Mouse (Mus musculus): Measurements from ENCODE around the gene Krt33b. TPM values are rescaled to one million over a fixed set of nuclear protein-coding genes. Genes with fewer than 3 reads are reported as not detected.

Krt33b gene
- polyA plus RNA-seq, 1 experiment from 2014 or later: not detected

GRCm38 (mm10) chr11:100046303-100046866, 16.7 kb upstream of the Krt33b start:
- H3K27me3 ChIP-seq (ENCODE audit: control insufficient read depth, insufficient read depth, low read length): no peaks in the 10 kb centered on the region
- no peaks in the 10 kb centered on the region for H3K36me3 ChIP-seq (ENCODE audit: control insufficient read depth, insufficient read depth, low read length)
- no peak overlapping the region for H3K27ac ChIP-seq (ENCODE audit: low read depth, low read length)
- H3K4me3 ChIP-seq (ENCODE audit: low read depth, low read length): no peak overlapping the region
- ATAC-seq (replicated peaks; ENCODE audit: low FRiP score) (no peak), DNase-seq (ENCODE audit: low spot score) (no peak)
- no peaks in the 10 kb centered on the region for H3K9me3 ChIP-seq (ENCODE audit: control insufficient read depth, low read length)
- H3K4me2 ChIP-seq (ENCODE audit: low read depth, low read length, severe bottlenecking): no peak overlapping the region
- H3K4me1 ChIP-seq (replicated peaks; ENCODE audit: control insufficient read depth, insufficient read depth, low read length): no peaks in the 10 kb centered on the region
- 87% methylated on average over 6 of the region's 6 CpGs for WGBS
- no peak overlapping the region for H3K9ac ChIP-seq (ENCODE audit: low read length)

GRCm38 (mm10) chr11:100041454-100041853, 11.8 kb upstream of the Krt33b start, which contains the start of gene Krt34:
TSS of gene Krt34 (minus strand) at chr11:100041554.
- Histone ChIP-seq H3K4me1 (replicated peaks; ENCODE audit: control insufficient read depth, insufficient read depth, low read length) (no peaks in the 10 kb centered on the region), H3K9me3 (ENCODE audit: control insufficient read depth, low read length) (no peaks in the 10 kb centered on the region), H3K4me2 (ENCODE audit: low read depth, low read length, severe bottlenecking) (no peak within 1 kb of the TSS), H3K9ac (ENCODE audit: low read length) (no peak within 1 kb of the TSS), H3K4me3 (ENCODE audit: low read depth, low read length) (no peak within 1 kb of the TSS), H3K27ac (ENCODE audit: low read depth, low read length) (no peak within 1 kb of the TSS), H3K27me3 (ENCODE audit: control insufficient read depth, insufficient read depth, low read length) (no peaks in the 10 kb centered on the region), H3K36me3 (ENCODE audit: control insufficient read depth, insufficient read depth, low read length) (no peaks in the 10 kb centered on the region)
- ATAC-seq (replicated peaks; ENCODE audit: low FRiP score) (no peak), DNase-seq (ENCODE audit: low spot score) (no peak)
- 87% methylated on average over 6 of the region's 6 CpGs for WGBS

- H3K4me3 ChIP-seq (ENCODE audit: low read depth, low read length): no peak overlapping the region
- no peak for DNase-seq (ENCODE audit: low spot score)
- 86% methylated on average over 5 of the region's 5 CpGs for WGBS
- no peaks in the 10 kb centered on the region for H3K9me3 ChIP-seq (ENCODE audit: control insufficient read depth, low read length)
- H3K9ac ChIP-seq (ENCODE audit: low read length): no peak overlapping the region
- no peak overlapping the region for H3K27ac ChIP-seq (ENCODE audit: low read depth, low read length)
- H3K4me2 ChIP-seq (ENCODE audit: low read depth, low read length, severe bottlenecking): no peak overlapping the region
- no peaks in the 10 kb centered on the region for H3K36me3 ChIP-seq (ENCODE audit: control insufficient read depth, insufficient read depth, low read length)
- H3K27me3 ChIP-seq (ENCODE audit: control insufficient read depth, insufficient read depth, low read length): no peaks in the 10 kb centered on the region
- no peak for ATAC-seq (replicated peaks; ENCODE audit: low FRiP score)
- no peaks in the 10 kb centered on the region for H3K4me1 ChIP-seq (replicated peaks; ENCODE audit: control insufficient read depth, insufficient read depth, low read length)
Observed at GRCm38 (mm10) chr11:100021438-100021837, 8.2 kb downstream of the Krt33b start.

- no peak for ATAC-seq (replicated peaks; ENCODE audit: low FRiP score)
- H3K9me3 ChIP-seq (ENCODE audit: control insufficient read depth, low read length): no peaks in the 10 kb centered on the region
- no peaks in the 10 kb centered on the region for H3K36me3 ChIP-seq (ENCODE audit: control insufficient read depth, insufficient read depth, low read length)
- H3K4me3 ChIP-seq (ENCODE audit: low read depth, low read length): no peak overlapping the region
- no peak overlapping the region for H3K27ac ChIP-seq (ENCODE audit: low read depth, low read length)
- no peak overlapping the region for H3K4me2 ChIP-seq (ENCODE audit: low read depth, low read length, severe bottlenecking)
- WGBS: 86% methylated on average over 1 of the region's 1 CpGs
- no peak for DNase-seq (ENCODE audit: low spot score)
- no peak overlapping the region for H3K9ac ChIP-seq (ENCODE audit: low read length)
- no peaks in the 10 kb centered on the region for H3K4me1 ChIP-seq (replicated peaks; ENCODE audit: control insufficient read depth, insufficient read depth, low read length)
- H3K27me3 ChIP-seq (ENCODE audit: control insufficient read depth, insufficient read depth, low read length): no peaks in the 10 kb centered on the region
Observed at GRCm38 (mm10) chr11:100019466-100019865, 10.2 kb downstream of the Krt33b start.

GRCm38 (mm10) chr11:100016112-100016511, 13.6 kb downstream of the Krt33b start, which contains the start of gene Krt33a:
TSS of gene Krt33a (minus strand) at chr11:100016212.
- H3K9me3 ChIP-seq (ENCODE audit: control insufficient read depth, low read length): no peaks in the 10 kb centered on the region
- ATAC-seq (replicated peaks; ENCODE audit: low FRiP score) (no peak), DNase-seq (ENCODE audit: low spot score) (no peak)
- no peak within 1 kb of the TSS for H3K4me2 ChIP-seq (ENCODE audit: low read depth, low read length, severe bottlenecking)
- H3K9ac ChIP-seq (ENCODE audit: low read length): no peak within 1 kb of the TSS
- no peaks in the 10 kb centered on the region for H3K27me3 ChIP-seq (ENCODE audit: control insufficient read depth, insufficient read depth, low read length)
- 89% methylated on average over 4 of the region's 4 CpGs for WGBS
- H3K4me3 ChIP-seq (ENCODE audit: low read depth, low read length): no peak within 1 kb of the TSS
- no peaks in the 10 kb centered on the region for H3K4me1 ChIP-seq (replicated peaks; ENCODE audit: control insufficient read depth, insufficient read depth, low read length)
- no peak within 1 kb of the TSS for H3K27ac ChIP-seq (ENCODE audit: low read depth, low read length)
- no peaks in the 10 kb centered on the region for H3K36me3 ChIP-seq (ENCODE audit: control insufficient read depth, insufficient read depth, low read length)

GRCm38 (mm10) chr11:100013691-100014171, 15.9 kb downstream of the Krt33b start:
- 82% methylated on average over 4 of the region's 4 CpGs for WGBS
- DNase-seq (ENCODE audit: low spot score): no peak

GRCm38 (mm10) chr11:100010682-100011081, 19.0 kb downstream of the Krt33b start:
- Histone ChIP-seq H3K4me1 (replicated peaks; ENCODE audit: control insufficient read depth, insufficient read depth, low read length) (no peaks in the 10 kb centered on the region), H3K36me3 (ENCODE audit: control insufficient read depth, insufficient read depth, low read length) (no peaks in the 10 kb centered on the region), H3K9ac (ENCODE audit: low read length) (no peak overlapping the region), H3K9me3 (ENCODE audit: control insufficient read depth, low read length) (no peaks in the 10 kb centered on the region), H3K27ac (ENCODE audit: low read depth, low read length) (no peak overlapping the region), H3K27me3 (ENCODE audit: control insufficient read depth, insufficient read depth, low read length) (no peaks in the 10 kb centered on the region), H3K4me2 (ENCODE audit: low read depth, low read length, severe bottlenecking) (no peak overlapping the region), H3K4me3 (ENCODE audit: low read depth, low read length) (no peak overlapping the region)
- WGBS: 88% methylated on average over 5 of the region's 5 CpGs
- DNase-seq (ENCODE audit: low spot score): no peak
- ATAC-seq (replicated peaks; ENCODE audit: low FRiP score): no peak

More at GRCm38 (mm10) chr11:100013691-100014171, 15.9 kb downstream of the Krt33b start:
- ATAC-seq (replicated peaks; ENCODE audit: low FRiP score): no peak
- Histone ChIP-seq H3K4me3 (ENCODE audit: low read depth, low read length) (no peak overlapping the region), H3K27ac (ENCODE audit: low read depth, low read length) (no peak overlapping the region), H3K4me2 (ENCODE audit: low read depth, low read length, severe bottlenecking) (no peak overlapping the region), H3K27me3 (ENCODE audit: control insufficient read depth, insufficient read depth, low read length) (no peaks in the 10 kb centered on the region), H3K36me3 (ENCODE audit: control insufficient read depth, insufficient read depth, low read length) (no peaks in the 10 kb centered on the region), H3K9ac (ENCODE audit: low read length) (no peak overlapping the region), H3K9me3 (ENCODE audit: control insufficient read depth, low read length) (no peaks in the 10 kb centered on the region), H3K4me1 (replicated peaks; ENCODE audit: control insufficient read depth, insufficient read depth, low read length) (no peaks in the 10 kb centered on the region)

- ATAC-seq (replicated peaks; ENCODE audit: low FRiP score) (no peak), DNase-seq (ENCODE audit: low spot score) (no peak)
- Histone ChIP-seq H3K9ac (ENCODE audit: low read length) (no peak overlapping the region), H3K4me1 (replicated peaks; ENCODE audit: control insufficient read depth, insufficient read depth, low read length) (no peaks in the 10 kb centered on the region), H3K4me3 (ENCODE audit: low read depth, low read length) (no peak overlapping the region), H3K27me3 (ENCODE audit: control insufficient read depth, insufficient read depth, low read length) (no peaks in the 10 kb centered on the region), H3K4me2 (ENCODE audit: low read depth, low read length, severe bottlenecking) (no peak overlapping the region), H3K27ac (ENCODE audit: low read depth, low read length) (no peak overlapping the region), H3K9me3 (ENCODE audit: control insufficient read depth, low read length) (no peaks in the 10 kb centered on the region), H3K36me3 (ENCODE audit: control insufficient read depth, insufficient read depth, low read length) (no peaks in the 10 kb centered on the region)
- WGBS: 88% methylated on average over 5 of the region's 5 CpGs
Observed at GRCm38 (mm10) chr11:100008336-100008735, 21.3 kb downstream of the Krt33b start.

- Histone ChIP-seq H3K9ac (ENCODE audit: low read length) (no peak overlapping the region), H3K4me3 (ENCODE audit: low read depth, low read length) (no peak overlapping the region), H3K9me3 (ENCODE audit: control insufficient read depth, low read length) (no peaks in the 10 kb centered on the region; the same call in 1 of the 2 replicates), H3K4me2 (ENCODE audit: low read depth, low read length, severe bottlenecking) (no peak overlapping the region), H3K27me3 (ENCODE audit: control insufficient read depth, insufficient read depth, low read length) (no peaks in the 10 kb centered on the region), H3K36me3 (ENCODE audit: control insufficient read depth, insufficient read depth, low read length) (no peaks in the 10 kb centered on the region), H3K4me1 (replicated peaks; ENCODE audit: control insufficient read depth, insufficient read depth, low read length) (no peaks in the 10 kb centered on the region), H3K27ac (ENCODE audit: low read depth, low read length) (no peak overlapping the region)
- WGBS: 49% methylated on average over 3 of the region's 3 CpGs
- DNase-seq (ENCODE audit: low spot score) (no peak), ATAC-seq (replicated peaks; ENCODE audit: low FRiP score) (no peak)
Observed at GRCm38 (mm10) chr11:100006624-100007023, 23.0 kb downstream of the Krt33b start.

Data from forebrain, embryonic 11.5 days (tissue).